Mouse (Mus musculus) CD4-positive naive resting alpha-beta T cell, adult 57 days (primary cell): ENCODE data around the gene C3. TPM values are rescaled to one million over a fixed set of nuclear protein-coding genes. Genes with fewer than 3 reads are reported as not detected.

ENCODE experiments used
- total RNA-seq: library from RNA; stranded (reverse); gene quantifications from one replicate; pipeline ENCODE4 v1.2.4, GENCODE M21; 2023

The C3 gene
- total RNA-seq = 40.1 TPM

GRCm38 (mm10) chr17:57228014-57228413, at the start of gene C3:
Gene C3 (minus strand): TSS chr17:57228136.

GRCm38 (mm10) chr17:57249186-57250181, 21.5 kb upstream of the C3 start, which contains the start of gene Trip10:
Gene Trip10 (plus strand): TSS chr17:57249455.

DNA sequence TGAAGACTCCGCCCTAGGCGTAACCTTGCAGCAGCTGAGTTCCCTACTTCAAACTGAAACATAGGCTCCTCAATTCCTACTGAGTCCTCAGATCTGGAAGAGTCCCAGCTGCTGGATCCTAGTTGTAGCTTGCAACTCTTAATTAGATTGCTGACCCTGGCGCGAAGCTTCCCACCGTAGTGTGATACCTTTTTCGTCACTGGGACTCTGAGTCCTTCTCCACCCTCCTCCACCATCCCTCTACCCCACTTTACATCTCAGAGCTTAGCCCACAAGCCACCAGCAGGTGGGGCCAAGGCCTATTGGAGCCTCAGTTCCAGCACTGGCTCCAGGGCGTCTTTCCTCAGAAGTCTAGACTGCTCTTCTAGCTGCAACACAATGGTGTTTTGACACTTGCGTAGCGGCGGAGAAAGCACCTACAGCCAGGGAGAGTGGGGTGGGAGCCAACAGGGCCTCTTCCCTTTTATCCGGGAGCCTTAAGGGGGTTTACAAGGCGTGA, 20.3 kb upstream of the C3 start, which contains the start of gene Gpr108:
Gene Gpr108, minus strand, starts transcription at position 246 of the 499 bp plus-strand sequence.

GRCm38 (mm10) chr17:57194041-57194507, 33.9 kb downstream of the C3 start, which contains the start of gene Tnfsf14:
Gene Tnfsf14 (minus strand): TSS chr17:57194177.

Other genes starting within 250 kb of the C3 start
- gene Acer1, start 246.0 kb downstream of the C3 start, total RNA-seq = not detected
- gene Clpp, start 237.8 kb downstream of the C3 start, total RNA-seq = 28.6 TPM
- gene Alkbh7, start 230.8 kb downstream of the C3 start, total RNA-seq = 12.4 TPM
- gene Pspn, start 228.1 kb downstream of the C3 start, total RNA-seq = not detected
- gene Gtf2f1, start 216.8 kb downstream of the C3 start, total RNA-seq = 57.0 TPM
- gene Gm17949, start 216.7 kb downstream of the C3 start, total RNA-seq = not detected
- gene Khsrp, start 196.6 kb downstream of the C3 start, total RNA-seq = 127 TPM
- not detected for gene Slc25a41, start 186.5 kb downstream of the C3 start, total RNA-seq
- gene Crb3, start 169.0 kb downstream of the C3 start, total RNA-seq = 1.9 TPM
- gene Slc25a23, start 168.3 kb downstream of the C3 start, total RNA-seq = 36.3 TPM
- gene Dennd1c, start 149.6 kb downstream of the C3 start, total RNA-seq = 170 TPM
- gene Tubb4a, start 140.4 kb downstream of the C3 start, total RNA-seq = 2.1 TPM
- gene Tnfsf9, start 122.8 kb downstream of the C3 start, total RNA-seq = 2.3 TPM
- gene Cd70, start 78.4 kb downstream of the C3 start, total RNA-seq = not detected
- 1.3 TPM for gene Tnfsf14, start 34.0 kb downstream of the C3 start, total RNA-seq
- 44.4 TPM for gene Gpr108, start 20.3 kb upstream of the C3 start, total RNA-seq
- gene Trip10, start 21.3 kb upstream of the C3 start, total RNA-seq = 4.5 TPM
- gene Vav1, start 51.0 kb upstream of the C3 start, total RNA-seq = 164 TPM
- 4.0 TPM for gene Adgre1, start 130.6 kb upstream of the C3 start, total RNA-seq